Mouse (Mus musculus) cerebellum, adult 2 months (tissue): ENCODE measurements around the gene Arpc5.

Source experiments
- CTCF ChIP-seq: fragments of 200-500 bp; IDR thresholded peaks from 2 replicates; pipeline ENCODE4 v1.5.1; 2011; ENCODE audit warnings: low read depth, mild to moderate bottlenecking, control low read depth, low read length, moderate library complexity, borderline replicate concordance; ENCODE audit not compliant: insufficient read depth
- POLR2A ChIP-seq: fragments of 200-500 bp; IDR thresholded peaks from 2 replicates; pipeline ENCODE4 v1.6.1; 2011; ENCODE audit warnings: low read length, control low read depth, borderline replicate concordance; ENCODE audit not compliant: insufficient read depth

DNA sequence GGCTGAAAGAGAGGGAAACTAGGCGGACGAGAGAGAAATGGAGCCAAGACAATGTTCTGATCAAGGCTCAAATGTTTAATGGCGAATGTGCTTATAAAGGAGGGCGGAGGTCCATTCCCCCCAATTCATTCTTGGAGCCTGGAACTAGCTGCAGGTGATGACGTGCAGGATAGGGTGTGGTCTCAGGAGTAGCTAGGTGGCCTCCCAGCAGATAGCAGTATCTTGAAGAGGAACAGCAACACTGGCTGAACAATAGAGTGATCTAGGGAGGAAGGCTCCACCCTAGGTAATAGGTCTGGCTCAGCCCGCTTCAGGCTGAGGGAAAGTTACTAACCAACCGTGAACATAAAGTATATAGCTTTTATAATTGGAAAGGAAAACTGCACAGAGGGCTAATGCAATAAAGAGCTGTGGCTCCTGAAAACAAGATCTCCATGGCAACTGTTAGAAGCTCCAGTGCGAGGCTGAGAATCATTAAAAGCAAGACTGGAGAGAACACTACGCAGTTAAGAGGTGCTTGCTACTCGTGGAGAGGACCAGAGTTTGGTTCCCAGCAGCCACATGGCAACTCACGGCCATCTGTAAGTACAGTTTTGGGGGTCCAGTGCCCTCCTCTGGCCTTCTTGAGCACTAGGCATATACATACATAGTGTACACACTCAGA, 44.7 kb upstream of the Arpc5 start:
- TF ChIP-seq POLR2A (no peak), CTCF (no peak)
